Mouse (Mus musculus) myocyte (in vitro differentiated cells): ENCODE measurements at regions not wholly inside any gene's neighbourhood (a gene's known extent, or its start where the extent isn't known, plus 50 kb on each side); places are given as distances from the start of the nearest gene placed in this dataset.

ENCODE experiments used
- H3K27me3 ChIP-seq: one replicate; pipeline ENCODE4 v1.6.1; 2011; ENCODE audit not compliant: control insufficient read depth, insufficient read depth, insufficient read length
- H3K36me3 ChIP-seq: one replicate; pipeline ENCODE4 v1.6.1; 2011; ENCODE audit not compliant: control insufficient read depth, insufficient read depth
- H3K4me2 ChIP-seq: one replicate; pipeline ENCODE4 v1.6.1; 2011; ENCODE audit warnings: low read depth, control low read depth
- H3K4me3 ChIP-seq: one replicate; pipeline ENCODE4 v1.5.1; 2011; ENCODE audit warnings: mild to moderate bottlenecking, control low read depth, moderate library complexity
- H3K79me2 ChIP-seq: one replicate; pipeline ENCODE4 v1.6.1; 2011; ENCODE audit not compliant: control insufficient read depth, insufficient read depth
- H3ac ChIP-seq: one replicate; pipeline ENCODE4 v1.6.1; 2011; ENCODE audit not compliant: control insufficient read depth, insufficient read length
- CEBPB ChIP-seq: IDR thresholded peaks from 2 replicates; pipeline ENCODE4 v1.6.1; 2011; ENCODE audit warnings: mild to moderate bottlenecking, moderate library complexity; ENCODE audit not compliant: poor library complexity, insufficient read depth, severe bottlenecking
- E2F4 ChIP-seq: IDR thresholded peaks from one replicate; pipeline ENCODE4 v1.6.1; 2011; ENCODE audit warnings: mild to moderate bottlenecking, control low read depth, moderate library complexity; ENCODE audit not compliant: insufficient read depth
- MAX ChIP-seq: IDR thresholded peaks from one replicate; pipeline ENCODE4 v1.6.1; 2011; ENCODE audit warnings: low read depth, mild to moderate bottlenecking, control low read depth
- MYOD1 ChIP-seq, 3 experiments: IDR thresholded peaks; one replicate each; pipeline ENCODE4 v1.6.1; 2011; ENCODE audit warnings: control low read depth in 2 of 3, low read depth in 2 of 3, mild to moderate bottlenecking in 2 of 3, moderate library complexity in 1 of 3; ENCODE audit not compliant: insufficient read length in 2 of 3, control insufficient read depth in 1 of 3
- MYOG ChIP-seq, 3 experiments: IDR thresholded peaks; one replicate each; pipeline ENCODE4 v1.6.1; 2011; ENCODE audit warnings: control low read depth in 2 of 3, low read depth in 2 of 3, mild to moderate bottlenecking in 2 of 3; ENCODE audit not compliant: insufficient read length in 2 of 3, control insufficient read depth in 1 of 3, insufficient read depth in 1 of 3
- POLR2A ChIP-seq: IDR thresholded peaks from one replicate; pipeline ENCODE4 v1.6.1; 2011; ENCODE audit warnings: low read depth, mild to moderate bottlenecking, control low read depth, moderate library complexity; ENCODE audit not compliant: insufficient read length
- POLR2AphosphoS2 ChIP-seq: IDR thresholded peaks from one replicate; pipeline ENCODE4 v1.6.1; 2011; ENCODE audit warnings: low read depth, control low read depth; ENCODE audit not compliant: insufficient read length
- REST ChIP-seq: IDR thresholded peaks from one replicate; pipeline ENCODE4 v1.6.1; 2011; ENCODE audit warnings: mild to moderate bottlenecking, control low read depth, moderate library complexity; ENCODE audit not compliant: insufficient read depth, insufficient read length
- SRF ChIP-seq: IDR thresholded peaks from one replicate; pipeline ENCODE4 v1.6.1; 2011; ENCODE audit warnings: low read depth; ENCODE audit not compliant: control insufficient read depth, insufficient read length
- TCF12 ChIP-seq: IDR thresholded peaks from one replicate; pipeline ENCODE4 v1.6.1; 2011; ENCODE audit warnings: mild to moderate bottlenecking, control low read depth; ENCODE audit not compliant: poor library complexity, insufficient read depth, severe bottlenecking
- TCF3 ChIP-seq: IDR thresholded peaks from one replicate; pipeline ENCODE4 v1.6.1; 2011; ENCODE audit warnings: low read depth, control low read depth; ENCODE audit not compliant: insufficient read length
- USF1 ChIP-seq: IDR thresholded peaks from one replicate; pipeline ENCODE4 v1.6.1; 2011; ENCODE audit warnings: low read depth, mild to moderate bottlenecking, control low read depth, moderate library complexity

DNA sequence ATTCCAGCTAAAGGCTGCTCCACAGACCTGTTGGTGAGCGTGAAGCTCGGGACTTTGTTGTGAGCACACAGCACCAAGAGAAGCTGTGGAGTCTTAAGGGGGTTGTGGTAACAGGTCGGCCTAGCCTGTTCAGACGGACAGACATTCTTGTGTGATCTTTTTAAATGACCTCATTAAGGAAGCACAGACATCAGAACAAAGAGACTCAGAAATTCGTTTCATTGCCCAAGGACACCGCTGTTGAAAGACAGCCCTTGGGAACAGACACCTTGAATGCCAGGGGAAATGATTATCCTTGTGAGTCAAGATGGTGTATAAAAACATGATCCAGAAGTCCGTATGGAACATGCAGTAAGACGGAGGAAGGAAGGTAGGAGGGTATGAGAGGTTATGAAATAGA is 150.1 kb upstream of the Plxnc1 start:
- H3ac ChIP-seq = no peak overlapping the region
- H3K27me3 ChIP-seq = no peaks in the 10 kb centered on the region
- no peak for TF ChIP-seq MAX
- TF ChIP-seq TCF3 = no peak
- no peak overlapping the region for H3K4me3 ChIP-seq
- H3K36me3 ChIP-seq = no peaks in the 10 kb centered on the region
- H3K79me2 ChIP-seq = no peaks in the 10 kb centered on the region
- no peak overlapping the region for H3K4me2 ChIP-seq

DNA sequence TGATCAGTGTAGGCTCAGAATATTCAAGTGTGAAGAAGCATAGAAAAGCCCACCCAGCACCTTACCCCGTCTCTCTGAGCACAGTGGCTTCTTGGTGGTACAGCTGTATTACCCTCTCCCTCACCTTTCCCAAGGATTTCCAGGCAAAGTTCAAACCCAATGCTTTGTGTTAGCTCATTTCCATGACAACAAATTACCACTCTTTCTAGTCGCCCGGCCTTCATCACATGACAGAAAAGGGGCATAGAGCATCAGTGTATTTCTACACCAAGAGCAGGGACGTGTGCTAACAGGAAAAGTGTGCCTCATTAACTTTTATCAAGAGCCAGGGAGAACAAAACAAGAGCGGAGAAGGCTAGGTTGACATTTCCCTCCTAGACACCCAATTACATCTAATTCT is 148.6 kb upstream of the Plxnc1 start:
- Histone ChIP-seq H3K79me2 (no peaks in the 10 kb centered on the region), H3K4me2 (no peak overlapping the region), H3K27me3 (no peaks in the 10 kb centered on the region), H3K4me3 (no peak overlapping the region), H3K36me3 (no peaks in the 10 kb centered on the region), H3ac (no peak overlapping the region)
- TF ChIP-seq REST = no peak
- TF ChIP-seq MYOD1 (IDR thresholded peaks at IDR 0.05; ENCODE audit: control insufficient read depth in 1 of 3, insufficient read length in 2 of 3, low read depth in 2 of 3) = no peak
- TF ChIP-seq TCF3 = no peak
- TF ChIP-seq MAX = no peak
- no peak for TF ChIP-seq POLR2A
- no peak for TF ChIP-seq E2F4
- TF ChIP-seq CEBPB = no peak
- no peak for TF ChIP-seq USF1
- TF ChIP-seq SRF = no peak
- TF ChIP-seq TCF12 = no peak
- TF ChIP-seq MYOG (IDR thresholded peaks at IDR 0.05; ENCODE audit: control insufficient read depth in 1 of 3, insufficient read depth in 1 of 3, insufficient read length in 2 of 3, low read depth in 2 of 3) = no peak
- no peak for TF ChIP-seq POLR2AphosphoS2

DNA sequence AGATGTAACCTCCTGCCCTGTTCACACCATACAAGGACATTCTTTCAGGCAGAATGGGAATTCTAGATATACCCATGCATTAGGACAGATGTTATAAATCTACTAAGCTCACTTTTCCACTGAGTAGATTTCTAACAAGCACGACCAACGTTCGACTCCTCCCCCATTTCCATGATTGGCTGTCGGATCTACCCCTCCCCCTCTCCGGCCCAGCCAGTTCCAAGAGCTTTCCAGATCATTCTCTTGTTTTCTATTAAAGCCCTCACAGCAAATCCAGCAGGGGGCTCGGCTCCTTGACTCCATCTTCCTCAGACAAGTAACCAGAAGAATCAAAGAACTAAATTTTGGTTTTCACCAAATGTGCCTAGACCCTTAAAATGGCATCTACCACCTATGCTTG is 146.5 kb upstream of the Plxnc1 start:
- no peak overlapping the region for H3K4me3 ChIP-seq
- no peak for TF ChIP-seq SRF
- TF ChIP-seq USF1 = no peak
- no peak for TF ChIP-seq MYOG (IDR thresholded peaks at IDR 0.05; ENCODE audit: control insufficient read depth in 1 of 3, insufficient read depth in 1 of 3, insufficient read length in 2 of 3, low read depth in 2 of 3)
- TF ChIP-seq CEBPB = no peak
- no peak for TF ChIP-seq POLR2A
- no peak for TF ChIP-seq TCF3
- TF ChIP-seq REST = no peak
- TF ChIP-seq POLR2AphosphoS2 = no peak
- no peak for TF ChIP-seq MAX
- no peaks in the 10 kb centered on the region for H3K27me3 ChIP-seq
- no peaks in the 10 kb centered on the region for H3K36me3 ChIP-seq
- no peak overlapping the region for H3ac ChIP-seq
- no peaks in the 10 kb centered on the region for H3K79me2 ChIP-seq
- H3K4me2 ChIP-seq = no peak overlapping the region

DNA sequence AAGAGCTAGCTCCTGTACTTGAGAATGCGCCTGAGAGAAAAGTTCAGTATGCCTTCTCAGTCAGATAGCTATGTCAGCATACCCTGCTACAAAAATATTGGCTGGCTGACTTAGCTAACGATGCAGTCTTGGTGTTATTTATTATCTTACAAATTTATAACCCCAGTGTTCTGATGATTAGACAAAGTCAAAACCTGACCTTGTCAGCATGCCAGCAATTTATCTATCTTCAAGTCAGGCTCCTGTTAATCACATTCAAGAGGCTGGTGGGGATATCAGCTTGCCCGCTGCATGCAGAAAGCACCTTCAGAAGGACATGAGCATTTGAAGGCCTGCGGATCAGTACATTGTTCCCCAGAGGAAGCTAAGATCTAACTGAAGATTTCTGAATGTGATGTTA is 146.0 kb upstream of the Plxnc1 start:
- Histone ChIP-seq H3K4me2 (no peak overlapping the region), H3ac (no peak overlapping the region), H3K4me3 (no peak overlapping the region), H3K79me2 (no peaks in the 10 kb centered on the region), H3K27me3 (no peaks in the 10 kb centered on the region), H3K36me3 (no peaks in the 10 kb centered on the region)
- no peak for TF ChIP-seq MAX
- no peak for TF ChIP-seq E2F4
- no peak for TF ChIP-seq SRF

DNA sequence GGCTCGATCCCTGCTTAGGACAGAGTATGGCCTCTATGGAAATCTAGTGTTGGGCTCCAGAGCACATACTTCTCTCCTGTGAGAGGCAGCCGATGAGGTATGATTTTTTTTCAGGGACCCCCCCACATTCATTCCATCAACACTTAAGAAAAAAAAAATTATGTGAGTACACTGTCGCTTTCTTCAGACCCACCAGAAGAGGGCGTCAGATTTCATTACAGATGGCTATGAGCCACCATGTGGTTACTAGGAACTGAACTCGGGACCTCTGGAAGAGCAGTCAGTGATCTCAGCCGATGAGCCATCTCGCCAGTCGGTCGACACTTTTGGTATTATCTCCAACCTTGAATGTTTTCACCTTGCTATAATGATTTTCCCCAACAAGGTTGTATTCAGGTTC is 145.4 kb upstream of the Plxnc1 start:
- H3K4me2 ChIP-seq = no peak overlapping the region
- H3K4me3 ChIP-seq = no peak overlapping the region
- no peaks in the 10 kb centered on the region for H3K79me2 ChIP-seq
- H3ac ChIP-seq = no peak overlapping the region
- H3K27me3 ChIP-seq = no peaks in the 10 kb centered on the region
- no peaks in the 10 kb centered on the region for H3K36me3 ChIP-seq
- no peak for TF ChIP-seq REST
- no peak for TF ChIP-seq POLR2AphosphoS2
- TF ChIP-seq MYOG (IDR thresholded peaks at IDR 0.05; ENCODE audit: control insufficient read depth in 1 of 3, insufficient read depth in 1 of 3, insufficient read length in 2 of 3, low read depth in 2 of 3) = no peak
- TF ChIP-seq SRF = no peak
- TF ChIP-seq POLR2A = no peak
- no peak for TF ChIP-seq TCF12
- TF ChIP-seq MAX = no peak
- no peak for TF ChIP-seq CEBPB
- no peak for TF ChIP-seq USF1
- no peak for TF ChIP-seq E2F4
- no peak for TF ChIP-seq TCF3
- no peak for TF ChIP-seq MYOD1 (IDR thresholded peaks at IDR 0.05; ENCODE audit: control insufficient read depth in 1 of 3, insufficient read length in 2 of 3, low read depth in 2 of 3)

DNA sequence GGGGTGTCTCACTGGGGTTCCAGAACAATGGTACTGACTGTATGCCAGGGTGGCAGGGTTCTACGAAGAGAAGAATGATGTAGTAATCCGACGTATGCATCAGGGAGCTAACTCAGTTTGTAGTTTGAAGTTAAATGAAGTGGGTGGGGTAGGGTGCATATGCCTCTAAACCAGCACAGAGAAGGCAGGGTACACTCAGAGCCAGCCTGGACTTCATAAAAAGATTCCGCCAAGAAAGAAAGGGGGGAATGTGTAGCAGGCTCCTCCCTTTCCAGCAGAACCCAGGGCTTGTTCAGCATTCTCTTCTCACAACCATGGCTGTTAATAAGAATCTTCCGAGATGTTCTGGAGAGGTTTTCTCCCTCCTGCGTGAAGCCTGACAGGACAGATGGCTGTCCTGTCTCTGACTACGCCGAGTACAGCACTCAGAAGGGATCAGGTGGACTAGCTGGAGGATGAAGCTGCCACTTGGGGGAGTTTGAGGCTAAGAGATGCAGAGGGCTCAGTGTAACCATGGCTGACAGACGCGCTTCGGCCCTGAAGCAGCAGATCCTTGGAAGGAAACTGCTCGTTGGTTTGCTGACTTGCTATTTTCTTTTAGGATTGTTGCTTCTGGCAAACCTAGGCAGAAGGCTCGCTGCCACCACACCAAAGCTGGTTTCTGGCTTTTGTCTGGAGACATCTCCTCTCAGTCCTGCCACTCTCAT is 143.4 kb upstream of the Plxnc1 start:
- Histone ChIP-seq H3K79me2 (no peaks in the 10 kb centered on the region), H3K36me3 (no peaks in the 10 kb centered on the region), H3K27me3 (no peaks in the 10 kb centered on the region), H3ac (no peak overlapping the region), H3K4me2 (peak overlapping the region; percentile 10), H3K4me3 (no peak overlapping the region)
- TF ChIP-seq MYOD1 (IDR thresholded peaks at IDR 0.05; ENCODE audit: control insufficient read depth in 1 of 3, insufficient read length in 2 of 3, low read depth in 2 of 3) = no peak
- no peak for TF ChIP-seq SRF
- TF ChIP-seq POLR2A = no peak
- no peak for TF ChIP-seq TCF12
- TF ChIP-seq MYOG (IDR thresholded peaks at IDR 0.05; ENCODE audit: control insufficient read depth in 1 of 3, insufficient read depth in 1 of 3, insufficient read length in 2 of 3, low read depth in 2 of 3) = no peak
- TF ChIP-seq REST = no peak
- no peak for TF ChIP-seq CEBPB
- no peak for TF ChIP-seq POLR2AphosphoS2
- TF ChIP-seq MAX = no peak
- TF ChIP-seq E2F4 = no peak
- TF ChIP-seq USF1 = no peak
- no peak for TF ChIP-seq TCF3
